Mouse (Mus musculus) thymus, adult 2 months (tissue): ENCODE results near the gene Mettl7a3.

Source experiments
- CTCF ChIP-seq: fragments of 200-500 bp; IDR thresholded peaks from 2 replicates; pipeline ENCODE4 v1.5.1; 2012; ENCODE audit warnings: mild to moderate bottlenecking, control low read depth, low read length, moderate library complexity, borderline replicate concordance; ENCODE audit not compliant: control insufficient read depth, poor library complexity, insufficient read depth; ENCODE audit errors: extremely low read depth
- POLR2A ChIP-seq: fragments of 200-500 bp; IDR thresholded peaks from 2 replicates; pipeline ENCODE4 v1.6.1; 2012; ENCODE audit warnings: mild to moderate bottlenecking, low read length, control low read depth, moderate library complexity; ENCODE audit not compliant: control insufficient read depth, poor library complexity, insufficient read depth; ENCODE audit errors: extremely low read depth

GRCm38 (mm10) chr15:100364242-100364641, 29.5 kb downstream of the Mettl7a3 start, which contains the start of gene Higd1c:
- TF ChIP-seq POLR2A (no peak), CTCF (no peak)
